Mouse (Mus musculus): ENCODE results near the gene Aim2. TPM values are rescaled to one million over a fixed set of nuclear protein-coding genes. Genes with fewer than 3 reads are reported as not detected.
A peak's percentile ranks its signal among the peaks of the same experiment; 100 is the strongest.

The Aim2 gene
- polyA plus RNA-seq, 1 experiment, result 3.2 TPM

DNA sequence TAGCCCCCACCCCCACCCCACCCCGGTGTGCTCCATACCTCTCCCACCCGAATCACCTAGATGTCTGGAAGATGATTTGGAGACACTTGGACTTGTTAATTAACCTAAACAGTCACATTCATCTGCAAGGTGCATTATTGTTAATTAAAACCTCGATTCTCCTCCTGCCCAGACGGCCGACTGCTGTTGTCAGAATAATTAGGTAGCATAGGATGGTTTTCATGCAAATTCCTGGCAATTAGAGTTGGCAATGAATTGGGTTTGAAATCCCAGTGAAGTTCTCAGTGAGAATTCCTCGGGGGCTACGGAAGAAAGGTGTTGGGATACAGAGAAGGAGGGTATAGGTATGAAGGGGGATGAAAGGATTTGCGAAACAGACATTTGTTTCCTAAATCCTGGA is 22.2 kb upstream of the Aim2 start:
- DNase-seq (ENCODE audit: low read depth), result peak; percentile 83

GRCm38 (mm10) chr1:173329185-173329584 is 21.5 kb upstream of the Aim2 start:
- TF ChIP-seq POLR2A (IDR thresholded peaks at IDR 0.05; ENCODE audit: borderline replicate concordance, extremely low read depth, insufficient read depth, insufficient read length, poor library complexity, severe bottlenecking), result no peak
- TF ChIP-seq CTCF (IDR thresholded peaks at IDR 0.05; ENCODE audit: borderline replicate concordance, extremely low read depth, insufficient read depth, insufficient read length), result no peak
- no peak for DNase-seq (ENCODE audit: low read depth)

More for the DNA sequence above, 22.2 kb upstream of the Aim2 start:
- TF ChIP-seq CTCF (IDR thresholded peaks at IDR 0.05; ENCODE audit: borderline replicate concordance, extremely low read depth, insufficient read depth, insufficient read length), result no peak
- TF ChIP-seq POLR2A (IDR thresholded peaks at IDR 0.05; ENCODE audit: borderline replicate concordance, extremely low read depth, insufficient read depth, insufficient read length, poor library complexity, severe bottlenecking), result no peak

- TF ChIP-seq POLR2A (IDR thresholded peaks at IDR 0.05; ENCODE audit: borderline replicate concordance, extremely low read depth, insufficient read depth, insufficient read length, poor library complexity, severe bottlenecking), result no peak
- TF ChIP-seq CTCF (IDR thresholded peaks at IDR 0.05; ENCODE audit: borderline replicate concordance, extremely low read depth, insufficient read depth, insufficient read length), result no peak
- DNase-seq (ENCODE audit: low read depth), result peak; percentile 70
These were observed 20.9 kb upstream of the Aim2 start for GRCm38 (mm10) chr1:173329743-173330142.

DNA sequence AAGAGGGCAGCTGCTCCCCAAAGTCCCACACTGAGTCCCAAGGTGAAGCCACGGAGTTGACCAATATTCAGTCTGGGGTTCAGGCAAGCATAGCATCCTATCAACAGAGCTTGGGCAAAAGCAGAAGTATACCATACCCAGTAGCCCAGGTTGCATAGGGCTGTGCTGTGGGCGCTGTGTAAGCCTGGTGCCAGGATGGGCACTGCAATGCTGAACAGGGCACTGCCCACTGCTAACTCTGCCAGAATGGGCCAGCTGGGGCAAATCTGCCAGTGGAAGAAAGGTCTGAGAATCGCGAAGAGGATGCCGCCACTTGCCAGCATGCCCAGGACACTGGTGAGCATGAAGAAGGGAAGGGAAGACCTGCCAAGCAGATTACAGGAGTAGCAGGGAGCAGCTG is 18.3 kb upstream of the Aim2 start:
- TF ChIP-seq CTCF (IDR thresholded peaks at IDR 0.05; ENCODE audit: borderline replicate concordance, extremely low read depth, insufficient read depth, insufficient read length) (no peak), POLR2A (IDR thresholded peaks at IDR 0.05; ENCODE audit: borderline replicate concordance, extremely low read depth, insufficient read depth, insufficient read length, poor library complexity, severe bottlenecking) (no peak)
- no peak for DNase-seq (ENCODE audit: low read depth)

DNA sequence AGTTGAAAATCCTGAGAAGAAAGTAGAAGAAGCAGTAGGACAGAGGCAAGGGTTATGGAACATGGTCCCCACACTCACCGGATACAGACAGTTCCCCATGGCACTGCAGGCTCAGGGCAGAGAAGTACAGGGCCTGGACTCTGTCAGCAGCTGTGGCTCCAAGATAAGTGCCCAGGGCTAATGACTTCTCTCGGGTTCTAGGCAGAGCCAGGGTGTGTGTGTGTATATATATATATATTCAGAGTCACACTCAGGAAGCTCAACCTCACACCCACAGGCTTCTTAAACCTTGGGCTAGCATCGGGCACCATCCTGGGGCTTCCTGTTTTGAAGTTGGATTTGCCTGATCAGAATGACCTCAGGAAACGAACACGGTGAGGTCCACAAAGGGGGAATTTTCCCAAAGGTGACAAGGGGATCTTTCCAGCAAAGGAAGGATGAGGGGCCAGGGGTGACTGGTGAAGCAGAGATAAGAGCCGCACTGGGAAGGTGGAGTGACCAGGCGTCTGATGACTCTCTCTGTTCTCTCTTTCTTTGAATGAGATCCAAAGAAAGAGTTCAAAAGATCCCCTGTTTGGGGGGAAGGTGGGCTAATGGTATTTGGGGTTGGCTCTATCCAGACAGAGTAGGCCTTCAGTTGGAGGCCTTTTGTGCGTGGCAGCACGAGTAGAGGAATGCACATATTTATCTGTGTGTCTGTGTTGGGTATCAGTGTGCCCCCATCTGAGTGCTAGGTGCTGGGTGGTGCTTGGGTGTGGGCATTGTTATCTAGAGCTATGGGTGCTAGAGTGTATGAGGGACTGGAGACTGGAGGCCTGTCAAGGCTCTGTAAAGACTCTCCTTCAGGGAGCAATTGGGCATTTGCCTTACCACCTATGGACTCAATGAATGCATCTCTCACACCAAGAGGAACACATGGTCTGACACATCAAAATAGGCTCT is 17.1 kb upstream of the Aim2 start, which contains the start of gene Ackr1:
Ackr1 (minus strand) TSS at position 439 of the 942 bp plus-strand sequence.
- no peak for DNase-seq (ENCODE audit: low read depth)
- TF ChIP-seq CTCF (IDR thresholded peaks at IDR 0.05; ENCODE audit: borderline replicate concordance, extremely low read depth, insufficient read depth, insufficient read length), result no peak
- TF ChIP-seq POLR2A (IDR thresholded peaks at IDR 0.05; ENCODE audit: borderline replicate concordance, extremely low read depth, insufficient read depth, insufficient read length, poor library complexity, severe bottlenecking), result no peak

- no peak for TF ChIP-seq CTCF (IDR thresholded peaks at IDR 0.05; ENCODE audit: borderline replicate concordance, extremely low read depth, insufficient read depth, insufficient read length)
- TF ChIP-seq POLR2A (IDR thresholded peaks at IDR 0.05; ENCODE audit: borderline replicate concordance, extremely low read depth, insufficient read depth, insufficient read length, poor library complexity, severe bottlenecking), result no peak
- no peak for DNase-seq (ENCODE audit: low read depth)
These were observed 14.8 kb upstream of the Aim2 start for GRCm38 (mm10) chr1:173335903-173336302.

DNA sequence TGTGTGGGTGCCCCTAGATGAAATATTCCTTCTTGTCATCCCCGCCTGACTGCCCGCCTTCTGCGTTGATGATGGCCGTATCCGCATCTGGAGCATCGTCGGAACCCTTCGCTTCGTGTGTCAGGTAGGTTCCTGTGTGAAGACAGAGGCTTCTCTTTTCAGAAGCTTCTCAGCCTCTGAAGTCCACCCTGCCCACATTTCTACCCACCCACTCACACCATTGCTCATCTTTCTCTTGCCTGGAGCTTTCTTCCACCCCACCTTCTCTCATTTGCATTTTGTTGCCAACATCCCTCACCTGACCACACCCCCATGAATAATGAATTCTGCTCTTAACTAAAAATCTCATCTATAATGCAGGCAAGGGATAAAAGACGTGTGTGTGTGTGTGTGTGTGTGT is 13.7 kb upstream of the Aim2 start:
- TF ChIP-seq CTCF (IDR thresholded peaks at IDR 0.05; ENCODE audit: borderline replicate concordance, extremely low read depth, insufficient read depth, insufficient read length) (no peak), POLR2A (IDR thresholded peaks at IDR 0.05; ENCODE audit: borderline replicate concordance, extremely low read depth, insufficient read depth, insufficient read length, poor library complexity, severe bottlenecking) (no peak)
- no peak for DNase-seq (ENCODE audit: low read depth)

DNA sequence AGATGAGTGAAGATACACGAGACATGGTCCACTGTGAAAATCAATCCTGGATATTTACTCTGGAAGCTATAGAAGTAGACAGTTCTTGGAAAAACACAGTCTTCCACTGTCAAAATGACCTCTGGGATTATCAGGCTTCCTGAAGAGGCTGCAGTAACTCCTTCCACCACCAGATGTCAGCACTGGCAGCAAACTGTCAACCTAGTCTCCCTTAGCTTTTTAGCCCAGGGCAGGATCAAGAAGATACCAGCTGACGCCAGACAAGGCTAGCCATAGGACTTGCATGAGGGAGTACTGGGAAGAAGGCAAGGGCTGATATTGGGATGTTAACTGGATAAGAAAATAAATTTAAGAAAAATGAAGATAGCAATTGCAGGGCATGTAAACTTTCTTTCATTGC is 11.1 kb upstream of the Aim2 start:
- TF ChIP-seq CTCF (IDR thresholded peaks at IDR 0.05; ENCODE audit: borderline replicate concordance, extremely low read depth, insufficient read depth, insufficient read length), result peak; percentile 88; the same call in 1 of the 2 replicates
- TF ChIP-seq POLR2A (IDR thresholded peaks at IDR 0.05; ENCODE audit: borderline replicate concordance, extremely low read depth, insufficient read depth, insufficient read length, poor library complexity, severe bottlenecking), result no peak
- peak; percentile 86 for DNase-seq (ENCODE audit: low read depth)

DNA sequence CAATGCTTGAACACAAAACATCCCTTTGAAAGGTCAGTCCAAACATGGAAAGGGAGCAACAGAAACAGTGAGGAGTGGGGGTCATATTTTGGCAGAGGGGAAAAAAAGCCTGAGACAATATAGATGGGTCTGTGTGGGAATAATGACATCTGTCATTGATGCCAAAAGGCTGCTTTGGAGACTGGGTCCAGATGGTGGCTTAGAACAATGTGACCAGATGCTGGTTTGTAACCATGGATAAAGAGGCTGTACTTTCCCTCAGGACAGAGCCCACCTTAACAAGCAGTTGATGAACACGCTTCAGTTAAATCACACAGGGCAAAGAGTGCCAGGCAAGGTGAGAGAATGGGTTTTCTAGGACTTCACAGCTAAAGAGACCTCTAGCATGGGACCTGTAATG is 8.3 kb upstream of the Aim2 start:
- TF ChIP-seq POLR2A (IDR thresholded peaks at IDR 0.05; ENCODE audit: borderline replicate concordance, extremely low read depth, insufficient read depth, insufficient read length, poor library complexity, severe bottlenecking) (no peak), CTCF (IDR thresholded peaks at IDR 0.05; ENCODE audit: borderline replicate concordance, extremely low read depth, insufficient read depth, insufficient read length) (no peak)
- DNase-seq (ENCODE audit: low read depth), result peak; percentile 72

DNA sequence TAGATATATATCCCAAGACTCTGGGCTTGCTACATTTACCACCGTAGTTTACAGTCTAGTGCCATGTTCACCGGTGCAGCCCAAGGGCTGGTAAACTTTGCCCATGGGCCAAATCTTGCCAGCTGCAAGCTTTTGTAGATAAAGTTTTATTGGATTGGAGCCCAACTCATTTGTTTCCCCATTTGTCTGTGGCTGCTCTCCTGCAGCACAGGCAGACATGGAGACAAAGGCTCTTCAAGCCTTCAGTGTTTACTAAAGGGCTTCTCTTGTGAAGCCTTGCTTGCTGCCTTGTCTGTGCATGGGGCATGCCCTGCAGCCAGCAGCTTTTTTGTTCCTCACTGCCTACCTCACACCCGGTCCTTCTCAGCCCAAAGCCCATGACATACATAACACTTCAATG is 6.7 kb upstream of the Aim2 start:
- TF ChIP-seq CTCF (IDR thresholded peaks at IDR 0.05; ENCODE audit: borderline replicate concordance, extremely low read depth, insufficient read depth, insufficient read length), result no peak
- DNase-seq (ENCODE audit: low read depth), result peak; percentile 76

DNA sequence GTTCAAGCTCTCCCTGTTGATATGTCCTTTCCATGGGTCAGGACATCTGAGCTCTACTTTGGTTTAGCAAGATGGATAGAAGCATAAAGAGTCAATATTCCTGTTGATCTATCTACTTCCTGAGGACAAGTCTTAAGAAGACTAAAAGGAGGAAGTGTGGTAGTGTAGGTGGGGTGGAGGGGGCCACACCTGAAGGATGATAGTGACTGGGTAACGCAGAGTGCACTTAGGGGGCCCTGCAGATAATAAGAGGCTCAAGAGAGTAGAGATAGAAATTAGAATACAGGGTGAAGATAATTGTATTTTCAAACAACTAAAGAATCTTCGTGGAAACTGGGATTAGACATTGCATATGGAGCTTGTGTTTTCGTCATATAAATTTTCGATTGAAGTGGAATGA is 5.6 kb upstream of the Aim2 start:
- no peak for DNase-seq (ENCODE audit: low read depth)
- TF ChIP-seq CTCF (IDR thresholded peaks at IDR 0.05; ENCODE audit: borderline replicate concordance, extremely low read depth, insufficient read depth, insufficient read length), result no peak
- no peak for TF ChIP-seq POLR2A (IDR thresholded peaks at IDR 0.05; ENCODE audit: borderline replicate concordance, extremely low read depth, insufficient read depth, insufficient read length, poor library complexity, severe bottlenecking)

DNA sequence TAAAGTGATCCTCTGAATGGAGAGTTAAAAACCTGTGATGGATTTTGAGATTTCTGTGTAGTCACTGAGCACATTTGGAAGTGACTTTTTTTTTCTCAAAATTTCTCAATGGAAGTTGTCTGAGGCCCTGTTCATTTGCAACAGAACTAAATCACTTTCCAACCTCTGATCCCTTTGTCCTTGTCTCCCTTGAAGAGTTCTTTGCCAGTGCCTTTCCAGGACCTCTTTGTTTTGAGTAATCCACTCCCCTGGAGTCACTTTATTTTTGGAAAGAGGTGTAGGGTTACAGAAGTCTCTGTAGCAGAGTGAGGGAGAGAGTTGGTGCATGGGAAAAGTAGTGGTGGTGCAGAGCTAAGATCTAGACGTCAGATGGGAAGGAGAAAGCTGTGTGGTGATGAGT is 2.2 kb upstream of the Aim2 start:
- no peak for TF ChIP-seq POLR2A (IDR thresholded peaks at IDR 0.05; ENCODE audit: borderline replicate concordance, extremely low read depth, insufficient read depth, insufficient read length, poor library complexity, severe bottlenecking)
- TF ChIP-seq CTCF (IDR thresholded peaks at IDR 0.05; ENCODE audit: borderline replicate concordance, extremely low read depth, insufficient read depth, insufficient read length), result no peak
- no peak for DNase-seq (ENCODE audit: low read depth)

Data from brain, embryonic 14.5 days (tissue).